Mouse (Mus musculus): ENCODE results near the gene Vpreb1.
A peak's percentile ranks its signal among the peaks of the same experiment; 100 is the strongest.

DNA sequence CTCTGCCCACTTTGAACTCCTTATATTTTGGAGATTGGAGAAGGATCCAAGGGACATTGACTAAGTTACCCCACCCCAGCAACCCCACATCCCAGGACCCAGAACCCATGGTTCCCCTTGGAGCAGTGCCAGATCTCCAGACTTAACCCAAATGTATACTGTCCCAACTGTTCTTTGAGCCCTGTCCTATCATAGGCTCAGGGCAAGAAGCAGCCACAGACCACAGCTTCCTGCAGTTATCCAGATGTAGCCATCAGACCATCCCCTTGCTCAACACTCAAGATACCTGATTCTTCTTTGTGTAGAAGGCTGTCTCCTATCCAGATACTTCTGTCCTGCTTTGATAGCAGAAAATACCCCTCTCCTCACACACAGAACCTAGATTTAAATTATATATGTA is 5.4 kb downstream of the Vpreb1 start:
- no peak for TF ChIP-seq CTCF (IDR thresholded peaks at IDR 0.05; ENCODE audit: low read depth)
- 0 out of 2 replicates have a peak, but pooled peaks have one; percentile 27 for TF ChIP-seq EP300 (IDR thresholded peaks at IDR 0.05; ENCODE audit: low read depth)
